Mouse (Mus musculus) lung, embryonic 14.5 days (tissue): ENCODE data around the gene 6030408B16Rik. TPM values are rescaled to one million over a fixed set of nuclear protein-coding genes. Genes with fewer than 3 reads are reported as not detected.
A peak's percentile ranks its signal among the peaks of the same experiment; 100 is the strongest.

Experiments
- ATAC-seq: fragments of 200-750 bp; cut with Nextera tagmentation; 2 replicates; pipeline ENCODE4 v1.8.0; 2017; ENCODE audit warnings: mild to moderate bottlenecking, moderate TSS enrichment, moderate library complexity; ENCODE audit not compliant: insufficient read depth
- DNase-seq: peaks from one replicate; pipeline ENCODE4 v3.0.0-alpha.2; 2015
- H3K27ac ChIP-seq: fragments of 300-500 bp; sonication (generic); 2 replicates; pipeline ENCODE4 v1.5.1; 2014; ENCODE audit warnings: low read depth, mild to moderate bottlenecking, moderate library complexity
- H3K27me3 ChIP-seq: fragments of 300-500 bp; sonication (generic); 2 replicates; pipeline ENCODE4 v1.6.1; 2014; ENCODE audit warnings: low read length, control low read depth; ENCODE audit not compliant: insufficient read depth
- H3K36me3 ChIP-seq: fragments of 300-500 bp; sonication (generic); 2 replicates; pipeline ENCODE4 v1.6.1; 2014; ENCODE audit warnings: control low read depth; ENCODE audit not compliant: insufficient read depth
- H3K4me1 ChIP-seq: fragments of 300-500 bp; sonication (generic); 2 replicates; pipeline ENCODE4 v1.6.1; 2014; ENCODE audit warnings: antibody characterized with exemption, control low read depth; ENCODE audit not compliant: insufficient read depth
- H3K4me2 ChIP-seq: fragments of 300-500 bp; sonication (generic); 2 replicates; pipeline ENCODE4 v1.6.1; 2014; ENCODE audit warnings: mild to moderate bottlenecking
- H3K4me3 ChIP-seq: fragments of 300-500 bp; sonication (generic); 2 replicates; pipeline ENCODE4 v1.5.1; 2014; ENCODE audit warnings: low read depth, low read length
- H3K9ac ChIP-seq: fragments of 300-500 bp; sonication (generic); 2 replicates; pipeline ENCODE4 v1.6.1; 2014
- H3K9me3 ChIP-seq: fragments of 300-500 bp; sonication (generic); 2 replicates; pipeline ENCODE4 v1.6.1; 2016; ENCODE audit warnings: low read depth, low read length, control low read depth
- CTCF ChIP-seq: IDR thresholded peaks from 2 replicates; pipeline ENCODE4 v1.5.1; 2016; ENCODE audit warnings: antibody characterized with exemption, low read depth
- WGBS: fragments of 180-500 bp; shearing (Covaris S2); extraction: QIAGEN DNeasy Blood & Tissue Kit; methylation state at CpG from one replicate; pipeline ENCODE4 v1.1.7; 2014; 5-methylcytosine and 5-hydroxymethylcytosine counted together
- polyA plus RNA-seq: library from polyadenylated mRNA; unstranded; fragments of >200 nt; fragmentation: Nextera tagmentation; extraction: Ambion mirVana; gene quantifications from 2 replicates; pipeline ENCODE4 v1.2.1, GENCODE M21; 2014

The 6030408B16Rik gene
- polyA plus RNA-seq, 1 experiment from 2014 or later, result 41.4 TPM

GRCm38 (mm10) chr15:101267053-101268032, 25.7 kb upstream of the 6030408B16Rik start:
- WGBS, result 1% methylated on average over 25 of the region's 25 CpGs
- H3K36me3 ChIP-seq, result peaks cover 23% of the 10 kb centered on the region
- H3K9me3 ChIP-seq, result no peaks in the 10 kb centered on the region
- H3K27ac ChIP-seq, result peak overlapping the region; percentile 61
- peak overlapping the region; percentile 56 for H3K9ac ChIP-seq
- TF ChIP-seq CTCF, result no peak
- H3K4me2 ChIP-seq, result peak overlapping the region; percentile 73
- no peaks in the 10 kb centered on the region for H3K27me3 ChIP-seq
- H3K4me3 ChIP-seq, result peak overlapping the region; percentile 46
- peaks cover 9% of the 10 kb centered on the region for H3K4me1 ChIP-seq
- ATAC-seq, result peak; percentile 16; the same call in 1 of the 2 replicates
- DNase-seq, result peak; percentile 47

DNA sequence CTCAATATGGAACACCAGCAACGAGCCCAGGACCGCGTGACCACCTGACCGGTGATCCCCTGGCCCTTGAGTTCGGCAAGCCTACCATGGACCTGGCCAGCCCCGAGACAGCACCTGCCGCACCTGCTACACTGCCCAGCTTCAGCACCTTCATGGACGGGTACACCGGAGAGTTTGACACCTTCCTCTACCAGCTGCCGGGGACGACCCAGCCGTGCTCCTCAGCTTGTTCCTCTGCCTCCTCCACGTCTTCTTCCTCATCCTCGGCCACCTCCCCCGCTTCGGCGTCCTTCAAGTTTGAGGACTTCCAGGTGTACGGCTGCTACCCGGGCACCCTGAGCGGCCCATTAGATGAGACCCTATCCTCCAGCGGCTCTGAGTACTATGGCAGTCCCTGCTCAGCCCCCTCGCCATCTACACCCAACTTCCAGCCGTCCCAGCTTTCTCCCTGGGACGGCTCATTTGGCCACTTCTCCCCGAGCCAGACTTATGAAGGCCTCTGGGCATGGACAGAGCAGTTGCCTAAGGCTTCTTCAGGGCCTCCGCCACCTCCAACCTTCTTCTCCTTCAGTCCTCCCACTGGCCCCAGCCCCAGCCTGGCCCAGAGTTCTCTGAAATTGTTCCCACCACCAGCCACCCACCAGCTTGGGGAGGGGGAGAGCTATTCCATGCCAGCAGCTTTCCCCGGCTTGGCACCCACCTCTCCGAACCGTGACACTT, 22.8 kb upstream of the 6030408B16Rik start:
- Histone ChIP-seq H3K27ac (no peak overlapping the region), H3K4me2 (no peak overlapping the region), H3K4me3 (no peak overlapping the region), H3K36me3 (peaks cover 43% of the 10 kb centered on the region), H3K27me3 (no peaks in the 10 kb centered on the region), H3K9ac (no peak overlapping the region), H3K4me1 (peaks cover 9% of the 10 kb centered on the region), H3K9me3 (no peaks in the 10 kb centered on the region)
- 89% methylated on average over 29 of the region's 29 CpGs for WGBS
- ATAC-seq (no peak), DNase-seq (no peak)
- TF ChIP-seq CTCF, result no peak

DNA sequence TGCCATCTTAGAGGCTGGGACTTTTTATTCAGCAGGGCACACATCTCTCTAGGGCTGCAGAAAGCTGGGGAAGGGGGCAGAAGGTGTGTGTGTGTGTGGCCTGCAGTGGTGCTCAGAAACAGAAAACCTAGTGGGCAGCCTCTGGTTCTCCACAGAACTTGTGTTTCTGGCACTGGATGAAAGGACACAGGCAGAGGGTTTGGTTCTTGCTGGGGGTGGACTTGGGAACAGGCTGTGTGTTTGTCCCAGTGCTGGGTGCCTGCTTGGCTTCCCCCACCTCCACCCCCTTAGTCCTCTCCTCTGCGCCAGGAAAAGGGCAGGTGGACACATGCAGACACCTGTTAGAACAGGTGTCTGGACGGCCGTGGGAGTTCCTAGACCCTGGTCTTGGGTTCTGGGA, 21.9 kb upstream of the 6030408B16Rik start:
- DNase-seq, result no peak

DNA sequence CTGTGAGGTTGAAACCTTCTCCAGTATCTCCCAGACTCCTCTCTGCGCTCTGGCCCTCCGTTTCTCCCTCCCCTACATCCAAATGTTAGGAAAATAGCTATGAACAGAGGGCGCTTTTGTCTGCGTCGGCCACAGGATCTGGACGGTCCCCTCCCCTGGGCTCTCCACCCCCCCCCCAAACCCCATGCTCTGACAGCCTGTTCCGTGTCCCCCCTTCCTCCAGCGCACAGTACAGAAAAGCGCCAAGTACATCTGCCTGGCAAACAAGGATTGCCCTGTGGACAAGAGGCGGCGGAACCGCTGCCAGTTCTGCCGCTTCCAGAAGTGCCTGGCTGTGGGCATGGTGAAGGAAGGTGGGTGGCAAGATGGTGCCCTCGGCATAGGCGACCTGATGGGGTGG, 21.5 kb upstream of the 6030408B16Rik start:
- no peaks in the 10 kb centered on the region for H3K27me3 ChIP-seq
- DNase-seq (no peak), ATAC-seq (no peak)
- 0 out of 2 replicates have a peak, but pooled peaks cover 3% of the 10 kb centered on the region for H3K4me1 ChIP-seq
- no peak overlapping the region for H3K9ac ChIP-seq
- TF ChIP-seq CTCF, result no peak
- H3K4me3 ChIP-seq, result no peak overlapping the region
- H3K4me2 ChIP-seq, result no peak overlapping the region
- H3K9me3 ChIP-seq, result no peaks in the 10 kb centered on the region
- peaks cover 43% of the 10 kb centered on the region for H3K36me3 ChIP-seq
- no peak overlapping the region for H3K27ac ChIP-seq
- 79% methylated on average over 15 of the region's 15 CpGs for WGBS

More for the DNA sequence above, 21.9 kb upstream of the 6030408B16Rik start:
- no peak overlapping the region for H3K27ac ChIP-seq
- H3K9ac ChIP-seq, result no peak overlapping the region
- TF ChIP-seq CTCF, result no peak
- H3K4me1 ChIP-seq, result peaks cover 3% of the 10 kb centered on the region; the same call in 1 of the 2 replicates
- H3K4me3 ChIP-seq, result no peak overlapping the region
- H3K36me3 ChIP-seq, result peaks cover 43% of the 10 kb centered on the region
- H3K9me3 ChIP-seq, result no peaks in the 10 kb centered on the region
- 73% methylated on average over 3 of the region's 3 CpGs for WGBS
- no peak for ATAC-seq
- no peak overlapping the region for H3K4me2 ChIP-seq
- H3K27me3 ChIP-seq, result no peaks in the 10 kb centered on the region

- H3K36me3 ChIP-seq, result peaks cover 43% of the 10 kb centered on the region
- H3K4me2 ChIP-seq, result no peak overlapping the region
- TF ChIP-seq CTCF, result no peak
- no peaks in the 10 kb centered on the region for H3K9me3 ChIP-seq
- no peaks in the 10 kb centered on the region for H3K27me3 ChIP-seq
- no peak for ATAC-seq
- DNase-seq, result peak; percentile 58
- no peak overlapping the region for H3K9ac ChIP-seq
- no peak overlapping the region for H3K27ac ChIP-seq
- no peak overlapping the region for H3K4me3 ChIP-seq
- 0 out of 2 replicates have a peak, but pooled peaks cover 4% of the 10 kb centered on the region for H3K4me1 ChIP-seq
- WGBS, result 23% methylated on average over 6 of the region's 6 CpGs
Observed at GRCm38 (mm10) chr15:101274380-101274779, 18.6 kb upstream of the 6030408B16Rik start.

GRCm38 (mm10) chr15:101277351-101277899, 15.6 kb upstream of the 6030408B16Rik start:
- no peak overlapping the region for H3K9ac ChIP-seq
- H3K27ac ChIP-seq, result peak overlapping the region; percentile 73; the same call in 1 of the 2 replicates
- H3K4me1 ChIP-seq, result 0 out of 2 replicates have a peak, but pooled peaks cover 4% of the 10 kb centered on the region
- ATAC-seq, result 0 out of 2 replicates have a peak, but pooled peaks have one; percentile 20
- peaks cover 19% of the 10 kb centered on the region for H3K36me3 ChIP-seq
- no peaks in the 10 kb centered on the region for H3K9me3 ChIP-seq
- 59% methylated on average over 11 of the region's 11 CpGs for WGBS
- DNase-seq, result peak; percentile 37
- TF ChIP-seq CTCF, result no peak
- H3K4me2 ChIP-seq, result no peak overlapping the region
- H3K4me3 ChIP-seq, result no peak overlapping the region
- H3K27me3 ChIP-seq, result no peaks in the 10 kb centered on the region
